Mouse (Mus musculus): ENCODE measurements at regions not wholly inside any gene's neighbourhood (a gene's known extent, or its start where the extent isn't known, plus 50 kb on each side); places are given as distances from the start of the nearest gene placed in this dataset.

DNA sequence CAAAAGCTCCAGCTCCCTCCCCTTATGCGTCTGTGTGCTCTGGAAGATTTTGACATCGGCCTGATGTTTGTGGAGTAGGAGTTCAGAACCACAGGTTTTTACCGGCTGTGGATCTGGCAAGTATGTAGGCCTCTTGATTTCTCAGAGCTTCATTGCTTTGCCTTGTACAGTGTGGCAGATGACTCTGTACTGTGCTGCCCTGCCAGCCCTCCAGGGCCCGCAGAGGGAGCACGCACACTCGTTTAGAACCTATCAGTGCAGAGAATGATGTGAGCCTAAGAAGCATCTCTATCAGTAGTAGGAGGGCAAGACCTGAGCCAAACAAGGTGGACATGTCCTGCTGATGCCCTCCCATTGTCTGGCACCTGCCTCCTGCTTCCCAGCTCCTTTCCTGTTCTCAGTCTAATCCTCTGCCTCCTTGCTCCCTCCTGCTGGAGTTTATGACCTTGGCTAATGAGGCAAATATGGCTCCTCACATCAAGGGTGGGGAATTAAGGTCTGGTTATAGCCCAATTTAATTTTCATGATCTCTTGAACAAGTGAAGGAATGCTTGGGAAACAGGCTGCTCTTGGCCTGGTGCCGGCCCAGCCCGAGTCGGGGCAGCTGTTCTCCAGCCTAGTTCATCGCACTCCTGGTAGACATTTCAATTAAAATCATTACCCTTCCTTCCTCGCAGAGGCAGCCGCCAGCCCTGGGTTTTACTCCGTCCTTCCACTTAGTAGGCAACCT lies 344.5 kb downstream of the Tmem38b start:
- DNase-seq (ENCODE audit: low read depth): no peak

DNA sequence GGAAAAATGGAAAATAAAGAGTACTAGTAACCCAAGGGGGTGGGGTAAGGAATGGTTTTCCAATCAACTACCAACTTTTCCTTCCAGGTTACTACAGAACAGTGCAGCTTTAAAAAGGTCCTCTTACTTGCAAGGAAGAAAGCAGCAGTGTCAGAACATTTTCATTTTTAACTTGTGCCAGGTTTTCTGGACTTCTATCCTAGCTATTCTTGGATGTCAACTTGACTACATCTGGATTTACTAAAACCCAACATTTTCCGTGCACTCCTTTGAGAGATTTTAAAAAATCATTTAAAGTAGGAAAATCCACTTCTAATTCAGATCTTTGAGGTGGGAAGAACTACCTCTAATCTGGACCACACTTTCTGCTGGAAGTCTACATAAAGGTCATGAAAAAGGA lies 358.4 kb downstream of the Tmem38b start:
- DNase-seq (ENCODE audit: low read depth): no peak

- peak; percentile 1 for DNase-seq (ENCODE audit: low read depth)
These were observed 369.9 kb downstream of the Tmem38b start for GRCm38 (mm10) chr4:54195734-54196133.

- no peak for DNase-seq (ENCODE audit: low read depth)
These were observed 376.6 kb downstream of the Tmem38b start for GRCm38 (mm10) chr4:54202440-54202839.

DNA sequence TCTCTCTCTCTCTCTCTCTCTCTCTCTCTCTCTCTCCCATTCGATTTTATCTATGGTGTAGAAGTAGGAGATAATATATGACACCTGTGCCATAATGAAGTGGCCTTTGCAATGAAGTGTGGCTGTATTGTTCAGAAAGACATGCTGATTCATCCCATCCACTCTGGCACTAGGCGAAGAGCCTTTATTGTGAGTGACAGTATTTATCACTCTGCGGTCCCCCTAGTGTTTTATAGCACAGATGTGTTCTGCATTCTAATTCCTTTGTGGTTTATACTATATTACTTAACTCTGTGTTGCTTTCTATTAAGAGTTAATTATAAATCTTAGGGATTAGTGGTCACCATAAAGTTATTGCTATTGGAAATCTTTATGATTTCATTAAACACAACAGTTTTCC lies 398.7 kb downstream of the Tmem38b start:
- DNase-seq (ENCODE audit: low read depth): no peak

Measured in c-Kit-positive CD71-negative TER-119-negative erythroid progenitor cells, embryonic 14.5 days (primary cell).